Mouse (Mus musculus) adrenal gland, adult 2 months (tissue): ENCODE data around the gene Elfn1. TPM values are rescaled to one million over a fixed set of nuclear protein-coding genes. Genes with fewer than 3 reads are reported as not detected.

Experiments used
- DNase-seq: peaks from one replicate; pipeline ENCODE4 v3.0.0; 2021
- long read RNA-seq: library from polyadenylated mRNA; stranded (forward); transcript quantifications from one replicate; pipeline ENCODE4 v2.0.0, GENCODE M21; 2021
- polyA plus RNA-seq: library from polyadenylated mRNA; depleted of rRNA; stranded (reverse); fragments of >200 nt; gene quantifications from 2 replicates; pipeline ENCODE4 v1.2.3, GENCODE M21; 2012; rRNA removed
- total RNA-seq, 2 experiments: library from RNA; stranded (reverse); gene quantifications; 2 replicates each; pipeline ENCODE4 v1.2.3; 2021

The Elfn1 gene
- 10 to 100 TPM in 1 of 2 experiments, under 1 TPM in 1; 0.35 to 25.4 TPM for total RNA-seq
- 33.8 and 96.1 TPM in 2 replicates for polyA plus RNA-seq
- long read RNA-seq, partial matches to known transcripts: 0 of 1 reads
- long read RNA-seq, other reads (novel, unspliced or antisense): 1 of 1 reads

GRCm38 (mm10) chr5:139907714-139908242 is at the start of gene Elfn1:
Elfn1 (plus strand) TSS chr5:139907943.
- DNase-seq: peak; percentile 79

GRCm38 (mm10) chr5:139860328-139861104 is 47.2 kb upstream of the Elfn1 start:
- no peak for DNase-seq

- DNase-seq: peak; percentile 84
Measured at GRCm38 (mm10) chr5:139862759-139863158, 45.0 kb upstream of the Elfn1 start.

DNA sequence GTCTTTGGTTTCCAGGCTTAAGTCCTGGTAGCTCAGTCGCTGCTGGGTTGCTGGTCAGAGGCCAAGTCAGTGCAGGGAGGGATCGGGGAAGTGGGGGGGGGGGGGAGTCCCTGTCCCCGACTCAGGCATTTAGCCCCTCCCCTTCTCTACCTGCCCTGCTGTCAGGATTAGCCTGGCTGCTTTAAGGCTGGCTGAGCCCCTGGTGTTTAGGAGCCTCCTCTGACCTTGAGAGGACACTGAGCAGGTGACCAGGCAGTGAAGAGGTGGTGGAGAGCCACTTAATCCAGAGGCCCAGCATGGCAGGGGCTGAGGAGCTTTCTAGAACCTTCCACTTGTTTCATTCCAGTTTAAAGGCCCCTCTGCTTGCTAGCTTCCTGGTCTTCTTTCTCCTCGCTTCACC is 36.9 kb upstream of the Elfn1 start:
- DNase-seq: no peak

GRCm38 (mm10) chr5:139871526-139871925 is 36.2 kb upstream of the Elfn1 start:
- DNase-seq: no peak

GRCm38 (mm10) chr5:139877563-139877962 is 30.2 kb upstream of the Elfn1 start:
- no peak for DNase-seq

DNA sequence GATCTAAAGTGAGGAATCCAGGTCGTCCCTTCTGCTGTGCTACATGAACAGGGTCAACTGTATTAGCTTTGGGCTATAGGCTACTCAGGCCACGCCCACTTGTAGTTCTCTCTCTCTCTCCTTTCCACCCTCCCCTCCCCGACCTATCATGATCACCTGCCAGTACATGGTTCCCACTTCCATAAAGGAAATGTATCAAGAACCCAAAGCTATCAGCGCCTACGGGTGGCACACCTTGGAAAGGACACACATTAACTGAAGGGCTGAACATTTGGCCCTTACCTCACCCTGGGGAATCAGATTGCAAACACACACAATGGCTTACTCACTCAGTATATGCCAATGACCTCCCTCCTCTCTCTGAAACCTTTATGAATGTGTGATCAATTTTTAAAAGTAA is 28.0 kb upstream of the Elfn1 start:
- DNase-seq: no peak

DNA sequence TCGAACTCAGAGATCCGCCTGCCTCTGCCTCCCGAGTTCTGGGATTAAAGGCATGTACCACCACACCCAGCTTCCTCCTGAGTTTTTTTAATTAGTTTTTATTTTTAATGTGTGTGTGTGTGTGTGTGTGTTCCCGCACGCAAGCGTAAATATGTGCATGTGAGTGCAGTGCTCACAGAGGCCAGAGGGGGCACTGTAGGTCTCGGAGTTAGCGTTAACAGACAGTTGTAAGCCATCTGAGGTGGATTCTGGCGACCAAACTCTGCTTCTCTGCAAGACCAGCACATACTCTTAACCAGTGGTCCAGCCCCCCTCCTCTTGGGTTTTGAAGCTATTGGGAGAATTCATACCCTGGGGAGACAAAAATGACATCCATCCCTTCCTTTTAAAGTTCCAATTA is 26.6 kb upstream of the Elfn1 start:
- no peak for DNase-seq

DNA sequence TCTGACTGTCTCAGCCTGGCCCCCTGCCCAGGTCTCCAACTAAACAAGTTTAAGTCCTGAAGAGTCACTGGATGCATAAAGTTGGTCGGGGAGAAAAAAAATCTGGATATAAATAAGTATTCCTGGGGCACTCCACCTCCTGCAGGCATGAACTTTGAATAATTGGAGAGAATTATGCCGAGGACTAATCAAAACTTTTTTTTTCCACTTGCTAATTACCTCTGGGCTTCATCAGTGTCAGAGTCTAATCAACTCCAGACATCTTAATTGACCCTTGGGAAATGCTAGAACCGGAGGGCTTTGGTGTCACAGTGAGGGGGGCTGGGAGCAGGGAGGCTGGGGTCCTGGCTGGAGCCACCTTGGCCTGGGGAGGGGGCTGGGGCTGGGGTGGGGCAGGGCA is 19.1 kb upstream of the Elfn1 start:
- DNase-seq: no peak

GRCm38 (mm10) chr5:139889370-139889769 is 18.4 kb upstream of the Elfn1 start:
- DNase-seq: no peak

- no peak for DNase-seq
Measured at GRCm38 (mm10) chr5:139892326-139892994, 15.3 kb upstream of the Elfn1 start.

DNA sequence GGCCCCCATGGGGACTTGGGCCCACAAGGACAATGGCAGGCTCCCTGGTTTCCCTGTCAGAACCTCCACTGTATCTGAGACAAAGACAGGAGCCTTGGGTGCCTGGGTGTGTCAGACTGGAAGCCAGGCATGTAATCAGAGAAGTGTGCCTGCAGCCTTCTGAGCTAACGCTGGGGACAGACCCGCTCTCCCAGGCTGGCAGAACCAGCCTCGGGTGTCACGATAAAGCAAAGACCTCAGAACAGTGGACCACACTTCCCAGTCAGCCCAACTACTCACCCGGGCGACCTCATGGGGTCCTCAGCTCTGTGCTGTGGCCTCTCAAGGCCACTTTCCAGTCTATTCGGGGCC is 14.8 kb upstream of the Elfn1 start:
- DNase-seq: peak; percentile 29

- no peak for DNase-seq
Measured at GRCm38 (mm10) chr5:139894025-139894508, 13.7 kb upstream of the Elfn1 start.

DNA sequence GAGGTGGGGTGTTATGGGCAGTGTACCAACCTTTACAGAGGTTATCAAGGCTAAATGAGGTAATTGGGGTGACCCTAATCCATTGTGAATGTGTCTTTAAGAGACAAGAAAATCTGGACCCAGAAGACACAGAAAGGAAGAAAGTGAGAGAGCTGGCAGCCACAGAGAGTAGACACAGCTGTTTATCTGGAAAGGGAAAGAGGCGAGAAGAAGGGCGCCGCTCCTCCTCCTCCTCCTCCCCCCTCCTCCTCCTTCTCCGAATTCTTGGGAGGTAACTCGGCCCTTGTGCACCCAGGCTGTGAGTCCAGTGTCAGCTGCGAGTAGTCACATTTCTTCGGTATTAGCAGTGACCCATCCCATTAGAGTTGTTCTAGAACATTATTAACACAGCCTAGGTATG is 8.7 kb upstream of the Elfn1 start:
- DNase-seq: no peak

- peak; percentile 73 for DNase-seq
Measured at GRCm38 (mm10) chr5:139905121-139905520, 2.6 kb upstream of the Elfn1 start.

- no peak for DNase-seq
Measured at GRCm38 (mm10) chr5:139906507-139906906, 1.2 kb upstream of the Elfn1 start.

DNA sequence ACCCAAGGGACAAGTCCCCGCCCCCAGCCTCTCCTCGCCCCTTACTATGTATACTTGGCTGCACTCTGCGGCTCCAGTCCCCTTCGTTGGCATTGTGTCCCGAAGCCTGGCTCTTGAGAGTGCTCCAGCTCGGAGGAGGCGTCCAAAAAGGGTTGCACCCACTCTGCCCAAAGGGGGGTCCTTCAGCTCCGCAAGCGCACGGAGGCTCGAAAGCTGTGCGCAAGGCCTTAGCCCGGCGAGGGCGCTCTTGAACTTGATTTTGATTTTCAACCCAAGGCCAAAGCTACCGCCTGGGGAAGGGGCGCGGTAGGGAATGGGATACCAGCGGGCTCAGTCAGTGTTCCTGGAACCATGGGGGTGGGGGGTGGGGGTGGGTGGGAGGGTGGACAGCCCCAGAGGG is 502 bp upstream of the Elfn1 start:
- DNase-seq: peak; percentile 63

- DNase-seq: peak; percentile 75
Measured at GRCm38 (mm10) chr5:139908243-139908810, 584 bp downstream of the Elfn1 start.

DNA sequence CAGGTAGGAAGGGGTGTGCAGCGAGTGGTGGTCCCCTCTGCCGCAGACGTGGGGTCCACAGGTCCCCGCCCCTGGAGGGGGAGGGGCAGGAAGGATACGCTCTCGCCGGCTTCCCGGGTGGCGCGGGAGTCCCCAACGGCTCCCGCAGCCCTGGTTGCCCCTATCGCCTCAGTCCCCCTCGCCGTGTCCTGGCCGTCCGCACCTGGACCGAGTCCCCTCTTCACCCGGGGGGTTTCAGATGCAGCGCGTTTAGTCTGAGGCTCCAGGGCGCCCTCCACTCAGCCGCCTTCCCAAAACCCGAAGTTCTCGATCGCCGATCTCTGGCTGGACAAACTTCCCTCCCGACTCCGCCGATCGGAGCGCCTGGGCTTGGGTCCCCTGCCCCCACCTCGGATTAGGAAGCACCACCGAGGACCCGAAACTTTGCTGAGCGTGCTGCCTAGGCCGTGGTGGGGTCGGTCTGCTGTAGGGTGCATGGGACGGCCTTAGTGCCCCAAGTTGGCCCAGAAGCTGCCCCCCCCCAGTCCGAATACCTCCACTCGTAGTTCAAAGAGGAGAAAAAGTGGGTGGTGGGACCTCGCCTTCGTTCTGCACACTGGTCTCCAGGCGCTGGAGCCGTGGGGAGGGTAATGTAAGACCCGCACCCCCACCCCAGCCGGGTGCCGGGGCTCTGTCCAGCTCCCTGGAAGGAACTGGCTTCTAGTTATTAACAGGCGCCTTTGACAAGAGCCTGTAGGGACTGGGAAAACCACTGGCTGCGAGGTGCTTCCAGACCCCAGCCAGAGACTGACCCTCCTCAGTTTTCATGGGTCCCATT is 1.3 kb downstream of the Elfn1 start:
- DNase-seq: peak; percentile 50

GRCm38 (mm10) chr5:139909710-139910550 is 2.2 kb downstream of the Elfn1 start:
- peak; percentile 50 for DNase-seq
